Mouse (Mus musculus): ENCODE results near the gene Pde5a.

Gene Pde5a

DNA sequence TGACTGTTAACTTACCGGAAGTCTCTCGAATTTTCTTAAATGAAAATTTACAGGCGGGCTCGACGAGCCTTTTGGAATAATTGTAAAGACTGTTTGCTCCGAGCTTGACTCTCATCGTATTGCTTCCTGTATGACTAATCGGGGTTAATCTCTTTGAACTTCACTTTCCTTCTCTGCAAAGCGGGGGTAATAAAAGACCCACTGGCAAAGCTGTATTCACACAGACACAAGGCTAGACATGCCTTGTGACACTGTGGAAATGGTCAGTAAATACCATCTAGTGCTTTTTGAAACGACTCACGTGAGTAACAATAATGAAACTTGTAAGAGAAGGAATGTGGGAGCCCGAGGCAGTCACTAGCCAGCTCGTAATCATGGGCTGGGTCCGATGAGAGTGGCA lies 35.0 kb downstream of the Pde5a start:
- DNase-seq (ENCODE audit: low read depth, low spot score) = no peak

DNA sequence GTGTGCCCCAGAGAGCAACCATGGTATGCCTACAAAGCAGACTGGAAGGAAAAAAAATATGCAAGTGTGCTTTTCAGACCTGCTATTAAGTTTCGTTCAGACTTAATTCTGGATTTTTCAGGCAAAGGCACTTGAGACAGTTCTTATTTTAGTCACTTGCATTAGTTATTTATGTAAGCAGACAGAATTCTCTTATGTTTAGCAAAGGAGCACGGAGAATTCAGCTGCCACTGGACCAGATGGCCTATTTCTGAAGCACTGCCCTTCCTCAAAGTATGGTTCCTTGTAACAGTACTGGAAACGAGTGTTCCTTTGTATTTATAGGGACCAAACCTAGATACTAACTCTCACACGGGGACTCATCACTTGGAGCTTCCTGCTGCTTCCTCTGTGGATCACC lies 38.2 kb downstream of the Pde5a start:
- no peak for DNase-seq (ENCODE audit: low read depth, low spot score)

GRCm38 (mm10) chr3:122767841-122768240 lies 39.1 kb downstream of the Pde5a start:
- no peak for DNase-seq (ENCODE audit: low read depth, low spot score)

DNA sequence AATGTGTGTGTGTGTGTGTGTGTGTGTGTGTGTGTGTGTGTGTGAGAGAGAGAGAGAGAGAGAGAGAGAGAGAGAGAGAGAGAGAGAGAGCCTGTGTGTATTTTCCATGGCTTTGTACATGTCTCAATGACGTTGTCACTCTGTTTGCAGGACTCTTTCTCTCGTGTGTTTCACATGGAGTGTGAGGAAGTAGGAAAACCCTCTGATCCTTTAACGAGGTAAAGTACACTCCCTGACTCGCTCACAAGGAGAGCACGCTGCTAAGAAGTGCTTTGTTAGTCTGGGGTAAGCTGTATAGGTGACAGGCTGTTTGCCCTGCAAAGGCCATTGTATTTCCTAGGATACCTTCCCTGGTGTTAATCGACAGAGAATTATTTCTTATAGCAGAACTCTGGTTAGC lies 52.7 kb downstream of the Pde5a start:
- DNase-seq (ENCODE audit: low read depth, low spot score) = no peak

DNA sequence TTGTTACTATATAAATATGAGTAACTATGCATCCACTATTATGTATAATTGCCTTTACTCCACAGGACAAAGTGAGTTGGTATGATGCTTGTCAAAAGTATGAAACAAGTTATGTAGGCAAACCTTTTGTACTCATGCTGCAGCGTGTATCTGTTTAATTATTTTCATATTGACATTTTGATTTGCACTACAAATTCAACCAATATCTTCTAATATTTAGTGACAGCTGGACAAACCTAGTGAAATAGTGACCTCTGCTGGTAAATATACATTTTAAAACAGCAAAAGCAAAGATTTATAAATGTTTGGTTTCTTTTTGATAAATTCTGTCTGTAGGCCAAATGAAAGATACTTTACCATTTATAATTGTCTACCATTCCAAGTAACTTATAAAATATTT lies 55.5 kb downstream of the Pde5a start:
- DNase-seq (ENCODE audit: low read depth, low spot score) = no peak

- no peak for DNase-seq (ENCODE audit: low read depth, low spot score)
These were observed 59.6 kb downstream of the Pde5a start for GRCm38 (mm10) chr3:122788314-122788713.

GRCm38 (mm10) chr3:122789544-122789943 lies 60.8 kb downstream of the Pde5a start:
- no peak for DNase-seq (ENCODE audit: low read depth, low spot score)

DNA sequence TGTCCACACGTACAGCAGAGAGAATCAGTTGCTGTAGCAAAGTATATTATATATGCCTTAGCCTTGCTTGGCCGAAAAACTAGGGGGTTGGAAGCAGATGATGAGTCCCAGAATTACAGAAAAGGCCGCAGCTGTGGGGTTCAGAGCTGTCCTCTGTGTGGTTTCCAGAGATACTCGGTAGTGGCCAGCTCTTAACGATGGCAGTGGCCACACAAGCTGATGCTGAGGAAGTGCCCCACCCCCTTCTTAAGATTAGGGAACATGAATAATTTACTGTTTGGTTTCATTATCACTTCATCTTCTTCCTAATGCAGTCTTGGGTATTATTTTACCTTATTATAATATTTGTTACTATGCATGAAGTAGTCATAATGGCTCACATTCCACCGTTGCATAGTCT lies 71.3 kb downstream of the Pde5a start:
- no peak for DNase-seq (ENCODE audit: low read depth, low spot score)

DNA sequence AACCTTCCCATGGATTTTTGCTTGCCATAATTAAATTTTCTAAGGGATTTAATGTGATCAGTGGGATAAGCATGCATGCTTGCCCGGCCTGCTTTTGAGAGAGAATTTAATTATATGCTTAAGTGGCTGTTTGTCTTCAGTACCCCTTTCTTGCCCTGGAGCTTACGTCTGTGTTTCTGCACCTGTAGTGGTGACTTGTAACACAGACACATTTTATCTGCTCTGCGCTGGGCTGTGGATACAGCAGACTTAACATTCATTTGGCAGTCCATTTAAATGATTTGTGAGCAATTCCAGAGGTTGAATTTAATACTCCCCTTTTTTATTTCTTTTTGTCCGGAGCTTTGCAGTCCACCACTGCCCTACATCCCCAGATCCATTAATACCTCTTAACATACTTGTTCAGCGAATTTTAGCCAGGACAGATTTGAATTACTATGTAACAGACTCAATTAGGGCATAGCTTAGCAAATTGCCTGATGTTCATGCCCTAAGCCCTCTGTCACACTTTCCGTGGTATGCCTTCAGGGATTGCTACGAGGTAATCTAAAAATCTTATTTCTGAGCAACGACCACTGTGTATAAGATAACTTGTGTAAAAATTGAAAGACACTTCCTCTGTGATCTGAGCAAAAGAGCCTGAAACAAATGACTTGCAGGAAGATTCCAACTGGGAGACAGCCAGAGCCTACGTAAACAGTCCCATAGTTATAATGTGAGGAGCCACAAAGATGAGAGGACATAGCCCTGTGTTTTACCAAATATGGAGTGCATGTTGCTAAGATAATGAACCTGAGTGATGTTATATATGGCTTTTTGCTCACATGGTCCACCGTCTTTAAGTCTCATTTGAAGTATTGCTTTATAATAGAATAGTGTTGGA lies 72.0 kb downstream of the Pde5a start:
- DNase-seq (ENCODE audit: low read depth, low spot score) = no peak

- DNase-seq (ENCODE audit: low read depth, low spot score) = no peak
These were observed 72.9 kb downstream of the Pde5a start for GRCm38 (mm10) chr3:122801436-122802221.

DNA sequence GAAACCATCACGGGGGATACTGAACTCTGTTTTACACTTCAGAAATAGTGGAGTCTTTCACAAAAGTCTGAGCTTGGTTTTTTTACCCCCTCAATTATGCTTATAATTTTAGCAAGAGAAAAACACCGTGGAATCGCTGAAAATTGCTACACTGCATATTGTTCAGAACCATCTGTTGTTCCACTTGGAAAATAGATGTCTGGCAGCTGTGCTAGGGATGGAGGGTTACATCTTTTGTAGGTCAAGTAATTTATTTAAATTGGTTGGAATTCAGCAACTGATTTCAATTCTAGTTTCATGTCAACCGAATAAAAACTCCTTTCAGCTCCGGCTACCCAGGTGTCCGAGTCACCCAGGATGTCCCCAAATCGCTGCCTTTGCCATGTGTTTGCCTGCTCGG lies 78.6 kb downstream of the Pde5a start:
- DNase-seq (ENCODE audit: low read depth, low spot score) = no peak

- no peak for DNase-seq (ENCODE audit: low read depth, low spot score)
These were observed 81.5 kb downstream of the Pde5a start for GRCm38 (mm10) chr3:122810090-122810863.

GRCm38 (mm10) chr3:122810986-122811385 lies 82.2 kb downstream of the Pde5a start:
- DNase-seq (ENCODE audit: low read depth, low spot score) = no peak

- DNase-seq (ENCODE audit: low read depth, low spot score) = peak; percentile 10
These were observed 85.8 kb downstream of the Pde5a start for GRCm38 (mm10) chr3:122814531-122814930.

DNA sequence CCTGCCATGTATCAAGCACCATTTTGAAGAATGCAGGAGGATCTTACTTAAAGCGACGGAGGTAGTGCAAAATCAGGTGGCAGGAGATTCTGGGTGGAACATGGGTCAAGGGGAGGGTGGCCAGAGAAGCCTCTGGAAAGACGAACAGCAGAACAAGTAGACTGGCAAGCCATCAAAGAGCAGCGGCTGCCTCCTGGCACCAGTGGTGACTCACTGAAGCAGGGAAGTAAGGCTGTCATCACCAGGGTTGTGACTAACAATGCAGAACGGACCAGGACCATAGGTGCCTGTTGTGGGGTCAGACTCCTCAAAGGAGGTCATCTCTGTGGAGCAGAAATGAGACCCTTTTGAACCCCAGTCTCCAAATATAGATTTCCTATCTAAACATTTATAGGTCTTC lies 89.5 kb downstream of the Pde5a start:
- no peak for DNase-seq (ENCODE audit: low read depth, low spot score)

GRCm38 (mm10) chr3:122820700-122821099 lies 92.0 kb downstream of the Pde5a start:
- no peak for DNase-seq (ENCODE audit: low read depth, low spot score)

- DNase-seq (ENCODE audit: low read depth, low spot score) = no peak
These were observed 99.7 kb downstream of the Pde5a start for GRCm38 (mm10) chr3:122828270-122829058.

- DNase-seq (ENCODE audit: low read depth, low spot score) = no peak
These were observed 105.8 kb downstream of the Pde5a start for GRCm38 (mm10) chr3:122834519-122834918.

DNA sequence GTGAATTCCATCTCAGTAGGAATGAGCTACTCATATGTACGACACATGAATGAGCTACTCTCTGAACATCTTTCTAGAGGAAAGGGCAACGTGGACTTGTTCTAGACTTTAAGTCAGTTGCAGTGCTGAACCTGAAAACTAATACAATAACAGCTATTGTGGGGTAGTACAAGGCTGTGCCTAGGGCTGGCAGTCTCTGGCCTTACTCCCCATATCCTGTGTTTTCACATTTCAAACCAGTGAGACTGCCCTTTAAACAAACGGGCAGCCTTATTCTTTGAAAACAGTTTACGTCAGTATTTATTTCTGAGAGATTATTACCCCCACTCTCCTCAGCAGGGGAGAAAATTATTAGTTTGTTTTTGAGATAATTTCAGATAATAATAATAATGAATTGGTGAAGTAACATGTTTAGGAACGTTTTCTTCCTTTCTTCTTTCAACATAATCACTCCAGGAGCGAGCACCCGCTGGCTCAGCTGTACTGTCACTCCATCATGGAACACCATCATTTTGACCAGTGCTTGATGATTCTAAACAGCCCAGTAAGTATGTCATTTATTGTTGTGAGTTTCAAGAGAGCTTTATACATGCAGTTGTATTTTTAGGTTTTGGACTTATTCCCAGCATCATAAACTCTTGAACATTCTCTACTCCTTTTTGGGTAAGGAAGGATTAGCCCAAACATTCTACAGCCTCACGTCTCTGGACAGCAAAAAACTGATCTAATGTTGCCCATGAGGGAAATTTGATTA lies 106.5 kb downstream of the Pde5a start:
- no peak for DNase-seq (ENCODE audit: low read depth, low spot score)

DNA sequence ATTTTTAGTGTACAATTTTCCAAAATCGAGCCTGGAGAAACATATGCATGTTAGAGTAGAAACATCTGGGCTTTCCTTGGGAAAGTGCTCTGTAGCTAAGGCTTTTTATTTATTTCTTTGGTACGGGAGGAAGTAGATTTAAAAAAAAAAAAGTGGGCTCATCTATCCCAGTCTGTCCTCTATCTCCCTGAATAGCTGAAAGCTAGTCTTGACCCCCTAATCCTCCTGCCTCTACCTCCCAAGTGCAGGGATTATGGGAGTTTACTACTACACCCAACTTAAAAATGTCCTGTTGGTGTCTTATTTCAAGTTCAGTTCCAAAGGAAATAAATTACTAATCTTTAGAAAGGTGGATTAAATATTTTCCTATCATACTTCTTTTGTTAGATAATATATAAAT lies 108.9 kb downstream of the Pde5a start:
- no peak for DNase-seq (ENCODE audit: low read depth, low spot score)

Measured in skeletal muscle tissue, adult 2 months (tissue).